Mouse (Mus musculus) heart, postnatal 0 days (tissue): Measurements from ENCODE around the gene Vps33a.

Experiments used
- CTCF ChIP-seq: IDR thresholded peaks from 2 replicates; pipeline ENCODE4 v1.5.1; 2016; ENCODE audit warnings: antibody characterized with exemption, control low read depth, low read depth
- EP300 ChIP-seq: IDR thresholded peaks from 2 replicates; pipeline ENCODE4 v1.6.1; 2016; ENCODE audit warnings: antibody characterized with exemption, low read depth

GRCm38 (mm10) chr5:123561128-123561527 lies 11.7 kb downstream of the Vps33a start:
- no peak for TF ChIP-seq CTCF
- TF ChIP-seq EP300, result no peak
